Mouse (Mus musculus) 3134 (cell line): ENCODE results near the gene Wrap53.
"Not testable (repeated sequence)": the region's sequence is repeated elsewhere in the genome, so short reads cannot be mapped to it uniquely, and the experiment has no call there.

Source experiments
- DNase-seq: peaks from one replicate; pipeline ENCODE4 v3.0.0-alpha.2; 2011; ENCODE audit warnings: low spot score; ENCODE audit not compliant: insufficient read length; ENCODE audit errors: extremely low read depth

Wrap53 gene

DNA sequence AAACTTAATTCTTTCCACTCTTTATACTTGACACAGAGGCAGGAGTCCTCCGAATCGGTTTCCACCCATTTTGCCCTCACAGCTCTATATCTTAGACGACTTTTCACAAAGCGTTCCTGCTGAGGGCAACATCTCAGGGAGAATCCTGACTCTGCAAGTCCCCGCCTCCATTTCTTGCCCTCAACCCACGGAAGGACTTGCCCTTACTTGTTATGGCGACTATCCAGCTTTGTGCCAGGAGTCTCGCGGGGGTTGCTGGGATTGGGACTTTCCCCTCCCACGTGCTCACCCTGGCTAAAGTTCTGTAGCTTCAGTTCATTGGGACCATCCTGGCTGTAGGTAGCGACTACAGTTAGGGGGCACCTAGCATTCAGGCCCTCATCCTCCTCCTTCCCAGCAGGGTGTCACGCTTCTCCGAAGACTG lies at the start of gene Wrap53, which contains the start of gene Trp53:
Gene Wrap53, minus strand, starts transcription at position 165 of the 424 bp plus-strand sequence.
Gene Trp53, plus strand, starts transcription at position 269 of the 424 bp plus-strand sequence.
- DNase-seq, result peak; percentile 84

GRCm38 (mm10) chr11:69629802-69630201 lies 49.7 kb upstream of the Wrap53 start:
- DNase-seq, result no peak

GRCm38 (mm10) chr11:69628286-69628685 lies 48.2 kb upstream of the Wrap53 start:
- DNase-seq, result peak; percentile 74

DNA sequence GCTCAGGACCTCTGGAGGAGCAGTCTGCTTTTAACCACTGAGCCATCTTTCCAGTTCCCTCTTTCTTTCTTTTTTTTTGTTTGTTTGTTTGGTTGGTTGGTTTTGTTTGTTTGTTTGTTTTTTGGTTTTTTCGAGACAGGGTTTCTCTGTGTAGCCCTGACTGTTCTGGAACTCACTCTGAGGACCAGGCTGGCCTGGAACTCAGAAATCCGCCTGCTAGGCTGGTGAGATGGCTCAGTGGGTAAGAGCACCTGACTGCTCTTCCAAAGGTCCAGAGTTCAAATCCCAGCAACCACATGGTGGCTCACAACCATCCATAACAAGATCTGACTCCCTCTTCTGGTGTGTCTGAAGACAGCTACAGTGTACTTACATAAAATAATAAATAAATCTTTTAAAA lies 44.3 kb upstream of the Wrap53 start:
- not testable (repeated sequence) for DNase-seq

- no peak for DNase-seq
Observed at GRCm38 (mm10) chr11:69623006-69623405, 43.0 kb upstream of the Wrap53 start.

DNA sequence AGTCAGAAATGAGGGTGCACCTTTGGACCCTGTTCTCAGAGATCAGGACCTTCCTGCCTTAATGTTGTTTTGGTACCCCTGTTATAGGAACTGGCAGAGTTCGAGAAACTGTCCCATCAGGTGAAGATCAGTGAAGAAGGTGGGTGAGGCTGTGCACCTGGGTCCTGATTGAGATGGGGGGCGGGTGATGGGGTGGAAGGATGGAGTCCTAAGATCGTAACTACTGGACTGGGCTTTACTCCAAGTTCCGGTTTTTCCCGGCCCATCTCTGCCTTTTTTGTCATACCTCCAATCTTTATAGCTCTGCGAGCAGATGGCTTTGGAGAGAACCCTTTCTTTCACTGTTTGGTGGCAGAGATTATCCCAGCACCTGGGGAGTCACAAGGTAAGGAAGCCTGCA lies 42.4 kb upstream of the Wrap53 start:
- DNase-seq, result no peak

GRCm38 (mm10) chr11:69621571-69622268 lies 41.7 kb upstream of the Wrap53 start, which contains the start of gene Sat2:
Gene Sat2, plus strand, starts transcription at chr11:69622024.
- peak; percentile 80 for DNase-seq

DNA sequence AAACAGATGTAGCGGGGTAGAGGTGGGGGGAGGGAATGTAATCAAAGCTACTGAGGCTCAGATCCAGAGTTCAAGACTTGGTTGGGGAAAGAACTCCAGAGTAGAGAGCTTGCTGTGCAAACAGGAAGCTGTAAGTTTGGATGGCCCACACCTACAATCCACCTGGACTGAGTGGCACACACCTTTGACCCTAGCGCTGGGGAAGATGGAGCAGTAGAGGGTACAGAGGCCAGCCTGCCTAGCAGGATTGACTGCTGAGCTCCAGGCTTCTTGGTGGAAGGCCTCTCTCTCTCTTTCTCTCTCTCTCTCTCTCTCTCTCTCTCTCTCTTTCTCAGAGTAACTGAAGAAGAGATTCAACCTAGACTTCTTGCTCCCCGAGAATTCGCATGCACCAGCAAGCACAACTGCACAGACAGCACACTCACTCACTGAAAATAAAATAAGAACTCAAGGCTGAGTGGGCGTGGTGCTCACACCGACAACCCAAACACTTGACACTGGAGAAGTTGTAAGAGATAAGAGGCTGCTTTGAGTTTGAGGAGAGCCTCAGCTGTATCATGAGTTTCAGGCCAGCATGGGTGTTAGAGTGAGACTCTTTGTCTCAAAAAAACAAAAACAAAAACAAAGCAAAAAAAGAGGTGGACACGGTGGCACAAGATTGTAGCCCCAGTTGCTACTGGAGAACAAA lies 40.5 kb upstream of the Wrap53 start:
- no peak for DNase-seq

DNA sequence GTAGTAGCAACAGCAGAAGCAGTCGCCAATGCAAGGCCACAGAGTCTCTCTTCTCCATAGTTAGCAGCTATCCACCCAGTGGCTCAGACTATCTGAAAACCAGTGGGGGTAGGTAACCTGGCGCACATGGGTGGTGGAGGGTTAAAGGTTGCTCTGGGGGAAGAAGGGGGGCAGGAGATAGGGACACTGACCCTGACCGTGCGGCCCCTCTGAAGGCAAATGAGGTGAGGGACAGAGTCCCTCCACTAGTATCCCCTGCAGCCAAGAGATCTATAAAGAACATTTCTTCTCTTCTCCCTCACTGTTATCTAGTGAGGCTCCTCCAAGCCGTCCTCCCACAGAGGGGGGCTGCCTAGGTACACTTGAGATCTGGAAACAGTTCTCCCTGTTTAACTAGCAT lies 37.8 kb upstream of the Wrap53 start, which contains the start of gene Shbg:
Gene Shbg, minus strand, starts transcription at position 101 of the 400 bp plus-strand sequence.
- DNase-seq, result no peak

- DNase-seq, result no peak
Observed at GRCm38 (mm10) chr11:69616781-69617180, 36.7 kb upstream of the Wrap53 start.

DNA sequence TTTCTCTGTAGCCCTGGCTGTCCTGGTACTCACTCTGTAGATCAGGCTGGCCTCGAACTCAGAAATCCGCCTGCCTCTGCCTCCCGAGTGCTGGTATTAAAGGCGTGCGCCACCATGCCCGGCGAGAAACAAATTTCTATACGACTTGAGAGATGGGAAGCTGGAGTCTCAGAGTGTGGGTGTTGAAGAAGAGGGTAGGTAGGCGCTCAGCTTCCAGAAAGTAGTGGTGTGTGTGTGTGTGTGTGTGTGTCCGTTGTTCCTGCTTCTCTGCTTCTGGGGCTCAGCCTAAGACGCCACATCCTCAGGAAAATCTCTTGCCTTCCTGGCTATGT lies 34.2 kb upstream of the Wrap53 start:
- DNase-seq, result not testable (repeated sequence)

DNA sequence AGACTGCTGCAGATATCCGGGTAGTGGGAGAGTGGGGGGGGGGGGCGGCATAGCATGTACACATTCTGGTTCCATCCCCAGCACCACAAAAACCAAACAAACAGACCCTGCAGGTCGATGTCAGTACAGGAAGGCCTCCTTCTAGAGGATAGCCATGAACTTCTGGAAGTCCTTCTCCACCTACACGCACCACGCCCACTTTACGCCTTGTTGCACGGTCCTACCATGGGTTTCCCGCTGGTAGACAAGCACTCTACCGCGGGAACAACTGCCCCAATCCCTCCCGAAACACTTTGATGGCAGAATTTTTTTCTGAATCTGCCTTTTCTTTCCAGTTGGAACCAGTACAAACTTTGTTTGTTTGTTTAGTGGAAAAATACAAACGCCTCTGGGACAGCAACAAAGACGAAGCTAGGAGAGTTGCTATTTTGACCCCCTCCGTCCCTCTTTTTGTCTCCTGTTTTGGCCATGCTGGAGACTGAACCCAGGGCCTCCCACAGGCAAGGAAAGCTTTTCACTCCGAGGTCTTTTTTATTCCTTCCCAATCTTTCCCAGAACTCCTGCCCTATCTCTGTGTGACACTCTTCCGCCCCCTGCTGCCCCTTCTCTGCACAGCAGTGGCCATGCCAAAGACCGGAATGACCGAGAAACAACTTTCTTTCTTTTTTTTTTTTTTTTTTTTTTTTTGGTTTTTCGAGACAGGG lies 33.6 kb upstream of the Wrap53 start:
- peak; percentile 48 for DNase-seq

GRCm38 (mm10) chr11:69610899-69611298 lies 30.8 kb upstream of the Wrap53 start:
- DNase-seq, result no peak

DNA sequence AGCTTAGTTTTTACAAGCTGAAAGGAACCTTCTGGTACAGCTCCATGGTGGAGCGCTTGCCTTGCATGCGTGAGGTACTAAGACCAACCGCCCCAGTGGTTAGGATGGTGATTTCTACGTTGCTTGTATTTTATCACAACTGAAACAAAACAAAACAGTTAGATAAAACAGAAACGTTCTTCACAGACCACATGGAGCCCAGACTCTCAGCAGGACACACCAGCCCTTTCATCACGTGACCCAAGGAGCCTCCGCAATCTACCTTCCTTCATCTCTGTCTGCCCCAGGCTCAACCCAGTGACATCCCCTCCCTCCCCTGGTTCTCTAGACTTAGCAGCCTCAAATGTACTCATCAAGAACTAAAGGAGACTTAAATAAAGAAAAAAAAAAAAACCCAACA lies 29.4 kb upstream of the Wrap53 start:
- no peak for DNase-seq

- DNase-seq, result no peak
Observed at GRCm38 (mm10) chr11:69608525-69608924, 28.5 kb upstream of the Wrap53 start.

- DNase-seq, result no peak
Observed at GRCm38 (mm10) chr11:69606832-69607231, 26.8 kb upstream of the Wrap53 start.

DNA sequence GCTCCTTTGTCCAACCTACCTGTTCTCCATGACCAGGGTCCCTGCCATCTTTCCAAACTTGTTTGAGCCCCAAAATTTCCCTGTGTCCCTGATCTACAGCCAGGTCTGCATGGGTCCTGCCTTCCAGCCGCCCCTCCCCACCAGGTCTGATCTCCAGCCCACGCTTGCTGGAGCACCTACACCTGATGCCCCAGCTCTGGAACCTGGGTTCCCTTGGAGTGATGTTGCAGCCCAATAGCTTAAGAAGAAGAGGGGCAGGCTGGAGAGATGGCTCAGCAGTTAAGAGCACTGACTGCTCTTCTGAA lies 26.4 kb upstream of the Wrap53 start:
- no peak for DNase-seq

GRCm38 (mm10) chr11:69605726-69606490 lies 25.9 kb upstream of the Wrap53 start, which contains the start of gene Atp1b2:
Gene Atp1b2, minus strand, starts transcription at chr11:69605942.
- DNase-seq, result no peak

GRCm38 (mm10) chr11:69604795-69605664 lies 25.0 kb upstream of the Wrap53 start:
- no peak for DNase-seq

GRCm38 (mm10) chr11:69604347-69604746 lies 24.3 kb upstream of the Wrap53 start:
- DNase-seq, result no peak
